Mouse (Mus musculus): ENCODE results near the gene Spryd4. TPM values are rescaled to one million over a fixed set of nuclear protein-coding genes. Genes with fewer than 3 reads are reported as not detected.

The Spryd4 gene
- total and polyA plus RNA-seq, 2 experiments from 2014 or later = 21.4 to 29.5 TPM

GRCm38 (mm10) chr10:128231146-128231545, 19.5 kb upstream of the Spryd4 start:
- Histone ChIP-seq H3K4me1 (ENCODE audit: insufficient read depth, low read length) (no peaks in the 10 kb centered on the region), H3K9me3 (ENCODE audit: low read length) (no peaks in the 10 kb centered on the region), H3K4me3 (ENCODE audit: low read depth, low read length) (peak overlapping the region; percentile 73; the same call in 1 of the 2 replicates), H3K36me3 (ENCODE audit: insufficient read depth, low read length) (no peaks in the 10 kb centered on the region), H3K9ac (replicated peaks; ENCODE audit: low read length, poor library complexity, severe bottlenecking) (0 out of 2 replicates have a peak overlapping the region, but pooled peaks have one; percentile 67), H3K27ac (ENCODE audit: low read depth, low read length) (0 out of 2 replicates have a peak overlapping the region, but pooled peaks have one; percentile 90), H3K27me3 (ENCODE audit: insufficient read depth, low read length) (no peaks in the 10 kb centered on the region), H3K4me2 (ENCODE audit: low read depth, low read length, poor library complexity, severe bottlenecking) (peak overlapping the region; percentile 46)
- DNase-seq (ENCODE audit: low spot score) = no peak
- ATAC-seq (ENCODE audit: low FRiP score) = no peak
- no peak for TF ChIP-seq CTCF (IDR thresholded peaks at IDR 0.05)
- 13% methylated on average over 5 of the region's 5 CpGs for WGBS

DNA sequence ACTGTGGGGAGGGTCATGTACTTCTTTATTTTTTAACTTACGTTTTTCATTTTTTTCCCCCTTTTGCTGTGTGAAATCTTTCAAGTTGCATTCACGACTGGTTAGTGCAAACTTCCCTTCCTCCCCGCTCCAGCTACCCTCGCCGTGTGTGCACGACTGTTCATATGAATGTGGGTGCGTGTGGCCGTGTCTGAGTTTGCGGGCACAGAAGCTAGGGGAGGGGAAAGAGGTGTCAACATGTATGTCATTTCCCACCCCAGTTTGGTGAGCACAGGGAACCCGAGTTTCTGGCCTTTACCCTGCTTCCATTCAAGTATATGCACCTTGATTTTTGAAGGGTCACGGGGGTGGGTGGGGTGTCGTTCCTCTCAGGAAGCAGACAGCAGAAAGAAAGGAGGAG, 19.0 kb upstream of the Spryd4 start:
- H3K9ac ChIP-seq (replicated peaks; ENCODE audit: low read length, poor library complexity, severe bottlenecking) = no peak overlapping the region
- no peaks in the 10 kb centered on the region for H3K36me3 ChIP-seq (ENCODE audit: insufficient read depth, low read length)
- H3K4me2 ChIP-seq (ENCODE audit: low read depth, low read length, poor library complexity, severe bottlenecking) = no peak overlapping the region
- no peak overlapping the region for H3K4me3 ChIP-seq (ENCODE audit: low read depth, low read length)
- H3K27me3 ChIP-seq (ENCODE audit: insufficient read depth, low read length) = no peaks in the 10 kb centered on the region
- no peak for TF ChIP-seq CTCF (IDR thresholded peaks at IDR 0.05)
- DNase-seq (ENCODE audit: low spot score) = no peak
- no peaks in the 10 kb centered on the region for H3K4me1 ChIP-seq (ENCODE audit: insufficient read depth, low read length)
- H3K27ac ChIP-seq (ENCODE audit: low read depth, low read length) = no peak overlapping the region
- H3K9me3 ChIP-seq (ENCODE audit: low read length) = no peaks in the 10 kb centered on the region
- 82% methylated on average over 12 of the region's 12 CpGs for WGBS
- ATAC-seq (ENCODE audit: low FRiP score) = no peak

- 94% methylated on average over 8 of the region's 8 CpGs for WGBS
- Histone ChIP-seq H3K4me2 (ENCODE audit: low read depth, low read length, poor library complexity, severe bottlenecking) (no peak overlapping the region), H3K9ac (replicated peaks; ENCODE audit: low read length, poor library complexity, severe bottlenecking) (no peak overlapping the region), H3K27ac (ENCODE audit: low read depth, low read length) (no peak overlapping the region), H3K9me3 (ENCODE audit: low read length) (no peaks in the 10 kb centered on the region), H3K36me3 (ENCODE audit: insufficient read depth, low read length) (no peaks in the 10 kb centered on the region), H3K4me3 (ENCODE audit: low read depth, low read length) (no peak overlapping the region), H3K4me1 (ENCODE audit: insufficient read depth, low read length) (no peaks in the 10 kb centered on the region), H3K27me3 (ENCODE audit: insufficient read depth, low read length) (no peaks in the 10 kb centered on the region)
- DNase-seq (ENCODE audit: low spot score) = no peak
- ATAC-seq (ENCODE audit: low FRiP score) = no peak
- TF ChIP-seq CTCF (IDR thresholded peaks at IDR 0.05) = no peak
Observed at GRCm38 (mm10) chr10:128228009-128228408, 16.4 kb upstream of the Spryd4 start.

DNA sequence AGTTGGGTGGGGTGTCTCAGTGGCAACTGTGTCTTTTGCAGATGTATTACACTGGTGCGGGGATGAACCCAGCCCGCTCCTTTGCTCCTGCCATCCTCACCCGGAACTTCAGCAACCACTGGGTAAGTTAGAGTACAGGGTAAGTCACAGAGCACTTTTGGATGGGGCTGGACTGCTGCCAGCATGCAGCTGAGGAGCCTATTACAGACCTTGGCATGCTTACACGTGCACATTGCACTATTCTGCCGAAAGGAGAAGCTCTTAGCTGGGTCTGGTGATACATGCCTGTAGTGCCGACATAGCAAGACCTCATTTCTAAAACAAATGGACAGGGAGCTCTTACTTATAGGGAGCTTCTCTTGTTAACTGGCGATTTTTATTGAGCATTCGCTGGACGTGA, 16.0 kb upstream of the Spryd4 start:
- WGBS = 78% methylated on average over 9 of the region's 9 CpGs
- Histone ChIP-seq H3K4me3 (ENCODE audit: low read depth, low read length) (no peak overlapping the region), H3K27ac (ENCODE audit: low read depth, low read length) (no peak overlapping the region), H3K4me1 (ENCODE audit: insufficient read depth, low read length) (no peaks in the 10 kb centered on the region), H3K9ac (replicated peaks; ENCODE audit: low read length, poor library complexity, severe bottlenecking) (no peak overlapping the region), H3K4me2 (ENCODE audit: low read depth, low read length, poor library complexity, severe bottlenecking) (no peak overlapping the region), H3K27me3 (ENCODE audit: insufficient read depth, low read length) (no peaks in the 10 kb centered on the region), H3K36me3 (ENCODE audit: insufficient read depth, low read length) (no peaks in the 10 kb centered on the region), H3K9me3 (ENCODE audit: low read length) (no peaks in the 10 kb centered on the region)
- no peak for DNase-seq (ENCODE audit: low spot score)
- ATAC-seq (ENCODE audit: low FRiP score) = no peak
- TF ChIP-seq CTCF (IDR thresholded peaks at IDR 0.05) = no peak

DNA sequence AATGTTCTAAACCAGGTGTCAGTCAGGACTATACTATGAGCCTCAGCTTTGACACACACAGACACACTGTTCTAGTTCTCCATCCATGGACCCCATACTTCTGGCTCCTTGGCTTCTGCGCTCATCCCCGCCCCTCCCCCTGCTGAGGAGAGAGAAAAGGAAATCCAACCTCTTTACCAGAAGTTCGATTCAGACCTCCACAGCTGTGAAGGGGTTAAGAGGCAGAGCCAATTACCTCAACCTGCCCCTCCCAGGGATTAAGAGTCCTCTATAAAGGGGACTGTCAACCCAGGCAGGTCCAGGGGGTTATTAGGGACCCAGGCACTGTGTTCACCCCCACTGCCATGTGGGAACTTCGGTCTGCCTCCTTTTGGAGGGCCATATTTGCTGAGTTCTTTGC, 13.9 kb upstream of the Spryd4 start, which contains the start of gene Mip:
TSS of gene Mip (plus strand) at position 301 of the 400 bp plus-strand sequence.
- Histone ChIP-seq H3K4me2 (ENCODE audit: low read depth, low read length, poor library complexity, severe bottlenecking) (no peak within 1 kb of the TSS), H3K4me1 (ENCODE audit: insufficient read depth, low read length) (no peaks in the 10 kb centered on the region), H3K36me3 (ENCODE audit: insufficient read depth, low read length) (no peaks in the 10 kb centered on the region), H3K9ac (replicated peaks; ENCODE audit: low read length, poor library complexity, severe bottlenecking) (no peak within 1 kb of the TSS), H3K9me3 (ENCODE audit: low read length) (no peaks in the 10 kb centered on the region), H3K27ac (ENCODE audit: low read depth, low read length) (no peak within 1 kb of the TSS), H3K4me3 (ENCODE audit: low read depth, low read length) (no peak within 1 kb of the TSS), H3K27me3 (ENCODE audit: insufficient read depth, low read length) (no peaks in the 10 kb centered on the region)
- no peak for TF ChIP-seq CTCF (IDR thresholded peaks at IDR 0.05)
- ATAC-seq (ENCODE audit: low FRiP score) (no peak), DNase-seq (ENCODE audit: low spot score) (no peak)
- WGBS = 32% methylated on average over 4 of the region's 4 CpGs

GRCm38 (mm10) chr10:128225064-128225463, 13.5 kb upstream of the Spryd4 start:
- H3K9me3 ChIP-seq (ENCODE audit: low read length) = no peaks in the 10 kb centered on the region
- no peak overlapping the region for H3K9ac ChIP-seq (replicated peaks; ENCODE audit: low read length, poor library complexity, severe bottlenecking)
- H3K4me2 ChIP-seq (ENCODE audit: low read depth, low read length, poor library complexity, severe bottlenecking) = no peak overlapping the region
- DNase-seq (ENCODE audit: low spot score) = no peak
- WGBS = 31% methylated on average over 5 of the region's 5 CpGs
- TF ChIP-seq CTCF (IDR thresholded peaks at IDR 0.05) = no peak
- H3K4me3 ChIP-seq (ENCODE audit: low read depth, low read length) = no peak overlapping the region
- H3K27me3 ChIP-seq (ENCODE audit: insufficient read depth, low read length) = no peaks in the 10 kb centered on the region
- no peaks in the 10 kb centered on the region for H3K36me3 ChIP-seq (ENCODE audit: insufficient read depth, low read length)
- no peak overlapping the region for H3K27ac ChIP-seq (ENCODE audit: low read depth, low read length)
- H3K4me1 ChIP-seq (ENCODE audit: insufficient read depth, low read length) = no peaks in the 10 kb centered on the region
- ATAC-seq (ENCODE audit: low FRiP score) = no peak
